Mouse (Mus musculus): ENCODE results near the gene Slit2. TPM values are rescaled to one million over a fixed set of nuclear protein-coding genes. Genes with fewer than 3 reads are reported as not detected.
"Not testable (repeated sequence)": the region's sequence is repeated elsewhere in the genome, so short reads cannot be mapped to it uniquely, and the experiment has no call there.

Gene Slit2
- total RNA-seq, 2 experiments from 2014 or later: not detected

- ATAC-seq (replicated peaks; ENCODE audit: low FRiP score, poor library complexity, severe bottlenecking): no peak
Observed at GRCm38 (mm10) chr5:48199380-48199779, 216.4 kb downstream of the Slit2 start.

- ATAC-seq (replicated peaks; ENCODE audit: low FRiP score, poor library complexity, severe bottlenecking): no peak
Observed at GRCm38 (mm10) chr5:48215248-48215647, 232.3 kb downstream of the Slit2 start.

GRCm38 (mm10) chr5:48219624-48220155 is 236.8 kb downstream of the Slit2 start:
- no peak for ATAC-seq (replicated peaks; ENCODE audit: low FRiP score, poor library complexity, severe bottlenecking)

GRCm38 (mm10) chr5:48225500-48225899 is 242.6 kb downstream of the Slit2 start:
- ATAC-seq (replicated peaks; ENCODE audit: low FRiP score, poor library complexity, severe bottlenecking): no peak

GRCm38 (mm10) chr5:48230430-48231080 is 247.6 kb downstream of the Slit2 start:
- no peak for ATAC-seq (replicated peaks; ENCODE audit: low FRiP score, poor library complexity, severe bottlenecking)

GRCm38 (mm10) chr5:48234728-48235127 is 251.8 kb downstream of the Slit2 start:
- ATAC-seq (replicated peaks; ENCODE audit: low FRiP score, poor library complexity, severe bottlenecking): no peak

- no peak for ATAC-seq (replicated peaks; ENCODE audit: low FRiP score, poor library complexity, severe bottlenecking)
Observed at GRCm38 (mm10) chr5:48235270-48235669, 252.3 kb downstream of the Slit2 start.

GRCm38 (mm10) chr5:48240751-48241150 is 257.8 kb downstream of the Slit2 start:
- not testable (repeated sequence) for ATAC-seq (replicated peaks; ENCODE audit: low FRiP score, poor library complexity, severe bottlenecking)

GRCm38 (mm10) chr5:48248327-48248726 is 265.4 kb downstream of the Slit2 start:
- no peak for ATAC-seq (replicated peaks; ENCODE audit: low FRiP score, poor library complexity, severe bottlenecking)

GRCm38 (mm10) chr5:48277561-48277960 is 294.6 kb downstream of the Slit2 start:
- ATAC-seq (replicated peaks; ENCODE audit: low FRiP score, poor library complexity, severe bottlenecking): no peak

- no peak for ATAC-seq (replicated peaks; ENCODE audit: low FRiP score, poor library complexity, severe bottlenecking)
Observed at GRCm38 (mm10) chr5:48301186-48301585, 318.2 kb downstream of the Slit2 start.

- ATAC-seq (replicated peaks; ENCODE audit: low FRiP score, poor library complexity, severe bottlenecking): no peak
Observed at GRCm38 (mm10) chr5:48315057-48315602, 332.2 kb downstream of the Slit2 start.

GRCm38 (mm10) chr5:48320597-48320996 is 337.7 kb downstream of the Slit2 start:
- ATAC-seq (replicated peaks; ENCODE audit: low FRiP score, poor library complexity, severe bottlenecking): no peak

GRCm38 (mm10) chr5:48326221-48326620 is 343.3 kb downstream of the Slit2 start:
- ATAC-seq (replicated peaks; ENCODE audit: low FRiP score, poor library complexity, severe bottlenecking): no peak

GRCm38 (mm10) chr5:48327652-48328051 is 344.7 kb downstream of the Slit2 start, which contains the start of gene 5730480H06Rik:
Gene 5730480H06Rik, plus strand, starts transcription at chr5:48327952.
- no peak for ATAC-seq (replicated peaks; ENCODE audit: low FRiP score, poor library complexity, severe bottlenecking)

- ATAC-seq (replicated peaks; ENCODE audit: low FRiP score, poor library complexity, severe bottlenecking): no peak
Observed at GRCm38 (mm10) chr5:48329751-48330150, 346.8 kb downstream of the Slit2 start.

GRCm38 (mm10) chr5:48330817-48331216 is 347.9 kb downstream of the Slit2 start:
- ATAC-seq (replicated peaks; ENCODE audit: low FRiP score, poor library complexity, severe bottlenecking): no peak

GRCm38 (mm10) chr5:48331441-48331840 is 348.5 kb downstream of the Slit2 start:
- ATAC-seq (replicated peaks; ENCODE audit: low FRiP score, poor library complexity, severe bottlenecking): no peak

- no peak for ATAC-seq (replicated peaks; ENCODE audit: low FRiP score, poor library complexity, severe bottlenecking)
Observed at GRCm38 (mm10) chr5:48333407-48333806, 350.5 kb downstream of the Slit2 start.

- no peak for ATAC-seq (replicated peaks; ENCODE audit: low FRiP score, poor library complexity, severe bottlenecking)
Observed at GRCm38 (mm10) chr5:48333884-48334513, 351.1 kb downstream of the Slit2 start.
